Mouse (Mus musculus) Patski (cell line): ENCODE results near the gene Dnajc8. TPM values are rescaled to one million over a fixed set of nuclear protein-coding genes. Genes with fewer than 3 reads are reported as not detected.
A peak's percentile ranks its signal among the peaks of the same experiment; 100 is the strongest.
"Not testable (repeated sequence)": the region's sequence is repeated elsewhere in the genome, so short reads cannot be mapped to it uniquely, and the experiment has no call there.

Source experiments
- ATAC-seq: fragments of 100-300 bp; one replicate; pipeline ENCODE4 v1.8.0; 2021
- CTCF ChIA-PET: fragments of 350-600 bp; sonication (Branson Sonifier 250); formaldehyde crosslinking; loops from one replicate; lab custom pipeline; 2022; ENCODE audit warnings: inconsistent platforms; lab: Charles Lee
- POLR2A ChIA-PET: fragments of 350-600 bp; sonication (Branson Sonifier 250); formaldehyde crosslinking; loops from one replicate; lab custom pipeline; 2022; ENCODE audit warnings: antibody characterized with exemption, inconsistent platforms; lab: Charles Lee
- DNase-seq: peaks from one replicate; pipeline ENCODE4 v3.0.0-alpha.2; 2011; ENCODE audit warnings: low read depth, low spot score
- H3K27me3 ChIP-seq: fragments of 371-371 bp; one replicate; pipeline ENCODE4 v1.5.1; 2021
- CTCF ChIP-seq: fragments of 100-300 bp; IDR thresholded peaks from one replicate; pipeline ENCODE4 v1.5.1; 2021
- in situ Hi-C: fragments of 300-500 bp; cut with MboI; formaldehyde crosslinking; loops from 3 replicates; pipeline ENCODE4 v1.11.1; 2018; ENCODE audit warnings: low pct_unique_long_range_greater_than_20kb, mixed read lengths
- polyA plus RNA-seq: library from polyadenylated mRNA; unstranded; gene quantifications from one replicate; pipeline ENCODE4 v1.2.3, GENCODE M21; 2021

Dnajc8 gene
- polyA plus RNA-seq, 1 experiment from 2014 or later, result 149 TPM

GRCm38 (mm10) chr4:132588512-132588911, 53.2 kb downstream of the Dnajc8 start:
- peak; percentile 47 for DNase-seq
- POLR2A ChIA-PET, result no interaction called here

DNA sequence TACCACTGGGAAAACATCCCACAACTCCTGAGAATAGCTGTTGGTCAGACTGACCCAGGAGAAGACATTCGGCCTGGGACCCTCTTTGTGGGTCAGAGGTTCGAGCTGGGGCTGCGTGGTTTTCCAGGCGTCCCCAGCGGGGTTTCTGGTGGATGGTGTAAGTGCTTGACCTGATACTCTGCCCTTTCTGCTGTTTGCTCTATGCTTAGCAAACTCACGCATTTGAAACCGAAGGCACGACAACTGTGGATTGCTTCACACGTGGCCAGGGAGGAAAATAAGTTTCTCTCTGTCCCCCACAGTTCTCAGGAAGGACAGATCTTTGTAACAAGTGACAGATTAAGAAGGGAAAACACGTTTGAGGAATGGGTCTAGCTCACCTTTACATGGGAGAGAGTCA, 55.3 kb downstream of the Dnajc8 start:
- ChIA-PET POLR2A (no interaction called here), CTCF (interaction anchor here (1.3 kb wide), 1 partner anchor 10 kb away, joined by 3 read pairs; no protein-coding TSS in a partner anchor)
- in situ Hi-C loops, result no loop called here
- no peak for ATAC-seq
- no peak for TF ChIP-seq CTCF
- H3K27me3 ChIP-seq, result no peaks in the 10 kb centered on the region
- DNase-seq, result no peak

More at GRCm38 (mm10) chr4:132588512-132588911, 53.2 kb downstream of the Dnajc8 start:
- TF ChIP-seq CTCF, result no peak
- in situ Hi-C loops, result no loop called here
- CTCF ChIA-PET, result no interaction called here
- ATAC-seq, result no peak
- no peaks in the 10 kb centered on the region for H3K27me3 ChIP-seq

GRCm38 (mm10) chr4:132592958-132593357, 57.6 kb downstream of the Dnajc8 start:
- no peak for TF ChIP-seq CTCF
- ChIA-PET CTCF (no interaction called here), POLR2A (no interaction called here)
- in situ Hi-C loops, result no loop called here
- H3K27me3 ChIP-seq, result no peaks in the 10 kb centered on the region
- DNase-seq (no peak), ATAC-seq (no peak)

DNA sequence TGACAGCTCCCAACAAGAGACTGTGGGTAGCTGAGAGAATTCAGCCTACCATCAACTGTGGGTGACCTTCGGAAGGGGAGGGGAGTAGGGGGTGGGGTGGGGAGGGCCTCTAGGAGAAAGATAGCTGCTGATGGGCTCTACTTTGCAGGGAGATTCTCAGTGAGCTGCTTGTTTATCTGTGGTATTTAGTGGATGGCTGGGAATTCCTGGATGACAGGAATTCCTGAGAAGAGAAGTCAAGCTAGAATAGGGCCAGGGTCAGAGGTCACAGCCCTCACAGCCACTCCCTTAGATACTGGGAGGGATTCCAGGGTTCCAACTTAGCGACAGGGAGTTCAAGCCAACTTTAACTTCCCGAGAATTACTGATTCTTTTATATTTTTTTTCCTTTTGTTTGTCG, 58.8 kb downstream of the Dnajc8 start:
- no peak for DNase-seq
- no peaks in the 10 kb centered on the region for H3K27me3 ChIP-seq
- in situ Hi-C loops, result no loop called here
- no peak for ATAC-seq
- CTCF ChIA-PET, result no interaction called here
- no peak for TF ChIP-seq CTCF
- POLR2A ChIA-PET, result no interaction called here

- no peak for TF ChIP-seq CTCF
- DNase-seq (no peak), ATAC-seq (no peak)
- no peaks in the 10 kb centered on the region for H3K27me3 ChIP-seq
- in situ Hi-C loops, result no loop called here
- CTCF ChIA-PET, result no interaction called here
- POLR2A ChIA-PET, result no interaction called here
Observed at GRCm38 (mm10) chr4:132598861-132599260, 63.5 kb downstream of the Dnajc8 start.

GRCm38 (mm10) chr4:132599764-132600163, 64.4 kb downstream of the Dnajc8 start:
- POLR2A ChIA-PET, result no interaction called here
- ATAC-seq, result no peak
- DNase-seq, result no peak
- in situ Hi-C loops, result no loop called here
- TF ChIP-seq CTCF, result no peak
- CTCF ChIA-PET, result no interaction called here
- H3K27me3 ChIP-seq, result no peaks in the 10 kb centered on the region

DNA sequence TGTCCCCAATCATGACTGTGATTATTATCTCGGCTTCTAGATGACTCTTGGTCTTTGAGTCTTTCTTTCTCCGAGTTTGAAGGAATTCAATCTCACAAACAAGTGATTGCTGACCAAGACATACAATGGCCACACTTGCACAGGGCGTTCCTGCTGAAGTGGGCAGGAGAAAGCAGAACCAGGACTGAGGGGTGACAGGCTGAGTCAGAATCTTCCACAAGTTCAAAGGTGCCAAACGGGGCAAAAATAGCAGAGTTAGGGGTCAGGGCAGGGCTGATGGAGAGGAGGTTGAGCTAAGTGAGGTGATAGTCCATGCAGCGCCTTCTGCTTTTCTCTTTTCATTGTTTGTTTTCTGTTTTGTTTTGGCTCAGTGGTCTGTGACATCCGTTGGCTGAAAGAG, 65.1 kb downstream of the Dnajc8 start:
- TF ChIP-seq CTCF, result no peak
- no peak for DNase-seq
- no peak for ATAC-seq
- CTCF ChIA-PET, result no interaction called here
- in situ Hi-C loops, result no loop called here
- POLR2A ChIA-PET, result no interaction called here
- no peaks in the 10 kb centered on the region for H3K27me3 ChIP-seq

DNA sequence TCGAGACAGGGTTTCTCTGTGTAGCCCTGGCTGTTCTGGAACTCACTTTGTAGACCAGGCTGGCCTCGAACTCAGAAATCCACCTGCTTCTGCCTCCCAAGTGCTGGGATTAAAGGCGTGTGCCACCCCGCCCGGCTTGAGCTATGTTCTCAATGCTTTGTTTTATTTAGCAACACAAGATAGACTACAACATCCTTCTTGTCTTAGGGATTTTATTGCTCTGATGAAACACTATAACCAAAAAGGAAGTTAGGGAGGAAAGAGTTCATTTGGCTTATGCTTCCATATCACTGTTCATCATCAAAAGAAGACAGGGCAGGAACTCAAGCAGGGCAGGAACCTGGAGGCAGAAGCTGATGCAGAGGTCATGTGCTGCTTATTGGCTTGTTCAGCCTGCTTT, 65.9 kb downstream of the Dnajc8 start:
- ATAC-seq, POLR2A ChIA-PET, DNase-seq, in situ Hi-C loops, H3K27me3 ChIP-seq, CTCF ChIA-PET: not testable (repeated sequence)

Other genes starting within 250 kb of the Dnajc8 start
- not detected for gene Rab42, start 232.2 kb upstream of the Dnajc8 start, polyA plus RNA-seq
- gene Trnau1ap, start 206.0 kb upstream of the Dnajc8 start, polyA plus RNA-seq, result 28.9 TPM
- 31.4 TPM for gene Rcc1, start 181.9 kb upstream of the Dnajc8 start, polyA plus RNA-seq
- gene Phactr4, start 113.1 kb upstream of the Dnajc8 start, polyA plus RNA-seq, result 60.4 TPM
- gene Med18, start 71.6 kb upstream of the Dnajc8 start, polyA plus RNA-seq, result 6.3 TPM
- 22.4 TPM for gene Sesn2, start 25.0 kb upstream of the Dnajc8 start, polyA plus RNA-seq
- gene Atpif1, start 1.9 kb upstream of the Dnajc8 start, polyA plus RNA-seq, result 393 TPM
- not detected for gene Ptafr, start 28.5 kb downstream of the Dnajc8 start, polyA plus RNA-seq
- gene Eya3, start 103.4 kb downstream of the Dnajc8 start, polyA plus RNA-seq, result 17.6 TPM
- gene Xkr8, start 197.0 kb downstream of the Dnajc8 start, polyA plus RNA-seq, result 2.9 TPM
- gene Smpdl3b, start 221.7 kb downstream of the Dnajc8 start, polyA plus RNA-seq, result 14.1 TPM
- 15.5 TPM for gene Rpa2, start 232.8 kb downstream of the Dnajc8 start, polyA plus RNA-seq